Mouse (Mus musculus) stomach, embryonic 15.5 days (tissue): ENCODE data around the gene Myzap. TPM values are rescaled to one million over a fixed set of nuclear protein-coding genes. Genes with fewer than 3 reads are reported as not detected.
A peak's percentile ranks its signal among the peaks of the same experiment; 100 is the strongest.

Source experiments
- ATAC-seq: fragments of 200-750 bp; cut with Nextera tagmentation; 2 replicates; pipeline ENCODE4 v1.8.0; 2017; ENCODE audit warnings: low read depth, moderate number of reproducible peaks, moderate TSS enrichment; ENCODE audit not compliant: insufficient read depth, low FRiP score
- H3K27ac ChIP-seq: fragments of 300-500 bp; sonication (generic); 2 replicates; pipeline ENCODE4 v1.5.1; 2015; ENCODE audit warnings: mild to moderate bottlenecking, inconsistent platforms
- H3K27me3 ChIP-seq: fragments of 300-500 bp; sonication (generic); replicated peaks from 2 replicates; pipeline ENCODE4 v1.6.1; 2015; ENCODE audit warnings: inconsistent platforms
- H3K36me3 ChIP-seq: fragments of 300-500 bp; sonication (generic); 2 replicates; pipeline ENCODE4 v1.6.1; 2015; ENCODE audit warnings: inconsistent platforms
- H3K4me1 ChIP-seq: fragments of 300-500 bp; sonication (generic); 2 replicates; pipeline ENCODE4 v1.6.1; 2015; ENCODE audit warnings: inconsistent platforms
- H3K4me2 ChIP-seq: fragments of 300-500 bp; sonication (generic); 2 replicates; pipeline ENCODE4 v1.6.1; 2015; ENCODE audit warnings: mild to moderate bottlenecking, inconsistent platforms
- H3K4me3 ChIP-seq: fragments of 300-500 bp; sonication (generic); replicated peaks from 2 replicates; pipeline ENCODE4 v1.5.1; 2015; ENCODE audit warnings: inconsistent platforms
- H3K9ac ChIP-seq: fragments of 300-500 bp; sonication (generic); 2 replicates; pipeline ENCODE4 v1.6.1; 2015; ENCODE audit warnings: inconsistent platforms
- H3K9me3 ChIP-seq: fragments of 300-500 bp; sonication (generic); 2 replicates; pipeline ENCODE4 v1.6.1; 2016; ENCODE audit warnings: inconsistent platforms
- WGBS: fragments of 180-500 bp; shearing (Covaris S2); methylation state at CpG from one replicate; pipeline ENCODE4 v1.1.7; 2015; 5-methylcytosine and 5-hydroxymethylcytosine counted together
- polyA plus RNA-seq: library from polyadenylated mRNA; unstranded; fragments of >200 nt; fragmentation: Nextera tagmentation; extraction: Ambion mirVana; gene quantifications from 2 replicates; pipeline ENCODE4 v1.2.1, GENCODE M21; 2015

Gene Myzap
- polyA plus RNA-seq, 1 experiment from 2014 or later, result 11.6 TPM

DNA sequence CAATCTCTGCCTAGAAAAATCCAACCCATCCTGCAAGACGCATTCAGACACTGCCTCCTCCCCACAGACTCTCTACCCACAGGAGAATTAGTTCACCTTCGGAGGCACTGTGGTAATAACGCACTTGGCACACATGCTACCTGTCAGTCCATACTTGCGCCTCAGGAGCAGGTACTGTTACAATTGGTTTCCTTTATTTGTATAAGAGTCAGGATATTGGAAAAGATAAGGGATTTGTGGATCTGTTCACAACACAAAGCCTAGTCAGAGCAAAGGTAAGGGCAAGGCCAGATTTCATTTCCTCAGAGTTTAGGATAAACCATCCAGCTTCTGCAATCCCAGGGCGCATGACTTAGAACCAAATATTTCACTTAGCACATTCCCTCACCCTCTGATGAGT is 56.4 kb downstream of the Myzap start:
- 65% methylated on average over 5 of the region's 5 CpGs for WGBS
- Histone ChIP-seq H3K9me3 (no peaks in the 10 kb centered on the region), H3K27ac (no peak overlapping the region), H3K4me3 (no peak overlapping the region), H3K9ac (no peak overlapping the region), H3K27me3 (no peaks in the 10 kb centered on the region), H3K4me2 (no peak overlapping the region), H3K4me1 (no peaks in the 10 kb centered on the region), H3K36me3 (no peaks in the 10 kb centered on the region)
- no peak for ATAC-seq

- no peaks in the 10 kb centered on the region for H3K27me3 ChIP-seq
- no peak for ATAC-seq
- no peaks in the 10 kb centered on the region for H3K36me3 ChIP-seq
- H3K4me2 ChIP-seq, result no peak overlapping the region
- H3K9me3 ChIP-seq, result no peaks in the 10 kb centered on the region
- 94% methylated on average over 2 of the region's 2 CpGs for WGBS
- H3K27ac ChIP-seq, result no peak overlapping the region
- no peak overlapping the region for H3K4me3 ChIP-seq
- no peak overlapping the region for H3K9ac ChIP-seq
- H3K4me1 ChIP-seq, result no peaks in the 10 kb centered on the region
Measured at GRCm38 (mm10) chr9:71535036-71535435, 57.1 kb downstream of the Myzap start.

- no peaks in the 10 kb centered on the region for H3K36me3 ChIP-seq
- WGBS, result 75% methylated on average over 2 of the region's 2 CpGs
- H3K27me3 ChIP-seq, result no peaks in the 10 kb centered on the region
- H3K9ac ChIP-seq, result no peak overlapping the region
- H3K4me3 ChIP-seq, result no peak overlapping the region
- H3K4me1 ChIP-seq, result no peaks in the 10 kb centered on the region
- H3K4me2 ChIP-seq, result no peak overlapping the region
- H3K27ac ChIP-seq, result no peak overlapping the region
- no peaks in the 10 kb centered on the region for H3K9me3 ChIP-seq
- ATAC-seq, result no peak
Measured at GRCm38 (mm10) chr9:71529960-71530359, 62.2 kb downstream of the Myzap start.

DNA sequence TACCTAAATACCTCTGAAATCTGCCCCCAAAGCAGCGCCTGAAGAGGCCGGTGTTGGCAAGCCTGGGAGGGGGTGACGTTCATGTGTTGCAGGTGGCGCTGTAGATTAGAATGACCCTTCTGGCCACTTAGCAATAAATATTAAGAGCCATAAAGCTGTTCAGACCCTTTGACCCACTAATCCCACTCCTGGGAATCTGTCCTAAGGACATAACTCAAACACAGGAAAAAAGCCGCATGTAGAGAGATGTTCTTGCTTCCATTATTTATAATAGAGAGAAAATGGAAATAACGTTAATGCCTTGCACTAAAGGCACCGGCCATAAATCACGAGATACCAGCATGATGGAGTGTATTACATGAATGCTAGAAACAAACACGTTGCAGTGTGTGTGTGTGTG is 64.7 kb downstream of the Myzap start:
- no peaks in the 10 kb centered on the region for H3K27me3 ChIP-seq
- ATAC-seq, result no peak
- no peaks in the 10 kb centered on the region for H3K9me3 ChIP-seq
- no peaks in the 10 kb centered on the region for H3K36me3 ChIP-seq
- no peak overlapping the region for H3K4me2 ChIP-seq
- H3K4me1 ChIP-seq, result no peaks in the 10 kb centered on the region
- WGBS, result 32% methylated on average over 9 of the region's 9 CpGs
- H3K9ac ChIP-seq, result no peak overlapping the region
- H3K27ac ChIP-seq, result no peak overlapping the region
- H3K4me3 ChIP-seq, result no peak overlapping the region

DNA sequence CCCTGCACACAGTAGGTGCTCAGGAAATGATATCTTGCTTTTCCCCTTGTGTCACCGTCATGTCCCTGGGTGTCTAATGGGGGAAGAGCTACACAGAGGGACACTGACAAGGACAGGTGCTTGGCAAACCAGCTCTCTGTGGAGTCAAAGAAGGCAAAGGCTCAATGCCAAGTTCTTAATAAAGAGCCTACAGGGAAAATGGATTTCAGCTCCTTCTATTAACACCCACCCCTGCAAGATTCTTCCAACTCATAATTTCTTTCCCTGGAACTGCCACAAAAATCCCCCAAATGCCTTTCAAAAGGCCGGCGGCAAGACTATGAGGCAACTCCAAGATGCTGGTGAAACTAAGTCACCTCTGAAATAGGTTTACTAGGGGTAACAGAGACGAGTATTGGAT is 68.3 kb downstream of the Myzap start:
- Histone ChIP-seq H3K27me3 (no peaks in the 10 kb centered on the region), H3K4me2 (no peak overlapping the region), H3K9me3 (no peaks in the 10 kb centered on the region), H3K27ac (no peak overlapping the region), H3K36me3 (no peaks in the 10 kb centered on the region), H3K9ac (no peak overlapping the region), H3K4me3 (no peak overlapping the region), H3K4me1 (no peaks in the 10 kb centered on the region)
- 77% methylated on average over 4 of the region's 4 CpGs for WGBS
- no peak for ATAC-seq

DNA sequence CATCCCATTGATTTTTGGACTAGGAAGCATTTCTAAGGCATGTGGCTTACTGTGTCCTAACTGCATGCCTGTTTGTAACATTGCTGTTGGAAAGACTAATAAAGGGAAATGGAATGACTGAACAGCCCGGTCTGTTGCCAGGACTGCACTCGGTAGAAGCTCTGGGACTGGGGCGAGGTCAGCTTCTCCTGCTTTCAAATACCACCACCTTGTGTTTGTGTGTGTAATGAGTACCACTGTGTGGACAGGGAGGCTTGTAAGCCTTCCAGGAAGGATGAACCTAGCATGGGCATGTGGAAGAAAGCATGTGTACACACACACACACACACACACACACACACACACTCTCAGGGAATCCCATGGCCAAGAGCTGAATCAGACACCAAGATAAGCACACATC is 72.3 kb downstream of the Myzap start:
- Histone ChIP-seq H3K27me3 (no peaks in the 10 kb centered on the region), H3K4me2 (no peak overlapping the region), H3K9me3 (no peaks in the 10 kb centered on the region), H3K36me3 (no peaks in the 10 kb centered on the region), H3K4me3 (no peak overlapping the region), H3K9ac (no peak overlapping the region), H3K27ac (no peak overlapping the region), H3K4me1 (no peaks in the 10 kb centered on the region)
- no peak for ATAC-seq
- WGBS, result 59% methylated on average over 3 of the region's 3 CpGs

DNA sequence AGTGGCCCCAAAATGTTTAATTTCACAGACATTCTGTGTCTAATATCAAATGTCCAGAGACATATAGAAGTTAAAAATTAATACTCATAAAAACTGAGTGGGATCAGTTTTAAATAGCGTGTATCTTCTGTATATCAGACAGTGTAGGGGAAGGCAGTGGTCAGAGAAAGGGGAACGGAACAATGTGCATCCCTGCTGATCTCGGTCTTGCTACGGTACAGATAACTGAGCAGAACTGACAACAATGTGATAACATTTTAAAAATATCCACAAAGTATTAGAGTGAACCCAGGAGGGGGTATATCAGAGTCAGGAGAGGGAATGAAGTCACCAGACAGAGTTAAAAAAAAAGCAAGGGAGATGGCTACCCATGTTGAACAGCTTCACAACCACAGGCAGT is 74.7 kb downstream of the Myzap start:
- H3K9me3 ChIP-seq, result no peaks in the 10 kb centered on the region
- no peak for ATAC-seq
- 90% methylated on average over 4 of the region's 4 CpGs for WGBS
- H3K27ac ChIP-seq, result no peak overlapping the region
- no peak overlapping the region for H3K4me3 ChIP-seq
- H3K4me1 ChIP-seq, result no peaks in the 10 kb centered on the region
- no peak overlapping the region for H3K4me2 ChIP-seq
- no peak overlapping the region for H3K9ac ChIP-seq
- H3K27me3 ChIP-seq, result no peaks in the 10 kb centered on the region
- H3K36me3 ChIP-seq, result no peaks in the 10 kb centered on the region

DNA sequence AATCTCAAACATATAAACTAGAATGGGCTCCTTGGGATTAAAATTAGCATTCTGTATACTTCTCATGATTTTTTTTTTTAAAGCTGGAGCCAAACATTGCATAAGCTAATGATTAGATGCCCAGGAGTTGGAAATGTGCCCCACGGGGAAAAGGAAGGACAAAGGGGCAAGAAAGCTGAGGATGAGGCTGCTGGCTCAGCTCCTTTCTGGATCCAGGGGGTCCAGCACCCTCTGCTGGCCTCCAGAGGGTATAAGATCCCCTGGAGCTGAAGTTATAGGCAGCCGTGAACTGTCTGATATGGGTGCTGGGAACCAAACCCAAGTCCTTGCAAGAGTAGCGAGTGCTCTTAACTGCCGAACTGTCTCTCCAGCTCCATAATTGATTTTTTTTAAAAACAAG is 76.3 kb downstream of the Myzap start:
- Histone ChIP-seq H3K4me1 (no peaks in the 10 kb centered on the region), H3K4me2 (no peak overlapping the region), H3K27ac (no peak overlapping the region), H3K4me3 (no peak overlapping the region), H3K36me3 (no peaks in the 10 kb centered on the region), H3K27me3 (no peaks in the 10 kb centered on the region), H3K9ac (no peak overlapping the region), H3K9me3 (no peaks in the 10 kb centered on the region)
- ATAC-seq, result no peak
- WGBS, result 89% methylated on average over 4 of the region's 4 CpGs

DNA sequence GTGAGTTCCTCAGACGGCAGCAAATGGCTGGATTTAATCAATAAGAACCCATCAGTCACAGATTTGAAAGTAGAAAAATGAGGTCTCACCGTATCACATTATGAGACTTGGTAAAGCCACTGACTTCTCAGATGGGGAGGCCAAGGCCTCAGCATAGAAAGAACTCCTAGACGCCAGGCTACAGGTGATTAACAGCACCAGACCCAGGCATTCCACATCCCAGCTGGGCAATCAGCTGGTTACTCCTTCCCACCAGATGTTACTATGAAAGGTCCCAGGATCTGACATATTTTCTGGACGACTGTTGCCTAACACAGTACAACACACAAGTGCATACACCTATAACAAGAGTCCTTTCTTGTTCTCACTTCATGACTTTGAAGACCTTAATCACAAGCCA is 78.6 kb downstream of the Myzap start:
- H3K4me1 ChIP-seq, result no peaks in the 10 kb centered on the region
- H3K4me2 ChIP-seq, result no peak overlapping the region
- no peak overlapping the region for H3K4me3 ChIP-seq
- no peak overlapping the region for H3K9ac ChIP-seq
- H3K36me3 ChIP-seq, result no peaks in the 10 kb centered on the region
- no peaks in the 10 kb centered on the region for H3K9me3 ChIP-seq
- no peaks in the 10 kb centered on the region for H3K27me3 ChIP-seq
- no peak for ATAC-seq
- 50% methylated on average over 4 of the region's 4 CpGs for WGBS
- H3K27ac ChIP-seq, result no peak overlapping the region

GRCm38 (mm10) chr9:71512899-71513298 is 79.3 kb downstream of the Myzap start:
- H3K27me3 ChIP-seq, result no peaks in the 10 kb centered on the region
- H3K36me3 ChIP-seq, result no peaks in the 10 kb centered on the region
- H3K4me3 ChIP-seq, result no peak overlapping the region
- no peaks in the 10 kb centered on the region for H3K4me1 ChIP-seq
- ATAC-seq, result no peak
- no peaks in the 10 kb centered on the region for H3K9me3 ChIP-seq
- WGBS, result 71% methylated on average over 10 of the region's 10 CpGs
- H3K27ac ChIP-seq, result no peak overlapping the region
- H3K4me2 ChIP-seq, result no peak overlapping the region
- no peak overlapping the region for H3K9ac ChIP-seq

GRCm38 (mm10) chr9:71498391-71499182 is 93.6 kb downstream of the Myzap start:
- Histone ChIP-seq H3K9me3 (no peaks in the 10 kb centered on the region), H3K27me3 (no peaks in the 10 kb centered on the region), H3K9ac (no peak overlapping the region), H3K4me3 (no peak overlapping the region), H3K36me3 (no peaks in the 10 kb centered on the region), H3K4me1 (no peaks in the 10 kb centered on the region), H3K27ac (peak overlapping the region; percentile 40; the same call in 1 of the 2 replicates), H3K4me2 (no peak overlapping the region)
- 39% methylated on average over 10 of the region's 10 CpGs for WGBS
- ATAC-seq, result no peak

DNA sequence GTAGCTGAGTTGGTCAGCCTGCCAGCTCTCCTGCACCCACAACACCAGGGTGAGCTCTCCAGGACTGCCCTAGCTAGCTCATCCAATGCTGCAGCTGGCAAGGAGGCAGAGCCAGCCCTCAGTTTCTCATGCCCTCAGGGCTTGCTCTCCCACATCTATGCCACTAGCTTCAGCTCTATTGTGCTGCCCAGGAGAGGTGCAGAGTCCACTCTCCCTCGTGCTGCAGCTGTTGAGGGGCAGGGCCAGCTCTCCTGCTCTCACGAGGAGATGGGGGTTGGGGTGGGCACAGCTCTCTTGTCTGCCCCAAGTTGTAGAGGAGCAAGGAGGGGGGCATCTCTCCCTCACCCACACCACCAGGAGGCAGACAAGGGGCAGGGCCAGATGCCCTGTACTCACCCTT is 95.5 kb downstream of the Myzap start:
- WGBS, result 33% methylated on average over 2 of the region's 2 CpGs
- Histone ChIP-seq H3K4me3 (no peak overlapping the region), H3K9me3 (no peaks in the 10 kb centered on the region), H3K27ac (no peak overlapping the region), H3K36me3 (no peaks in the 10 kb centered on the region), H3K4me2 (no peak overlapping the region), H3K27me3 (no peaks in the 10 kb centered on the region), H3K9ac (no peak overlapping the region), H3K4me1 (peaks cover 9% of the 10 kb centered on the region; the same call in 1 of the 2 replicates)
- ATAC-seq, result no peak

DNA sequence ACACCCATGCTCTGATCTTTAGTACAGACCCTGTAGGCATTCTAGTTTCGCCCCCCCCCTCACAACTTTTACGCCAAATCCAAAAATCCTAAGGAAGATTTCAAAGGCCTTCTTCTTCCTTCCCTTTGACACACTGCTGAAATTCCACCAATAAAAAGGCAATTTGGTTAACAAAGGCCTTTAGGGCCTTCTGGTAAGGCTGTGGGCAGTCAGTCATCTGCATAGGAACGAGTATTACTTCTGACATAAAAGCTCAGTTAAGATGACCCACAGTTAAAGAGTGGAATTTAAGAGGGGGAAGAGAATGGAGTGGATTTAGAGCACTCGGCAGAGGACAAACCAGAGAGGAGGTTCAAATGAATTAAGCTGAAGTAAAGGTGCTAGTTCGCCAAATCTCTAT is 98.4 kb downstream of the Myzap start:
- H3K4me2 ChIP-seq, result no peak overlapping the region
- ATAC-seq, result no peak
- H3K27me3 ChIP-seq, result no peaks in the 10 kb centered on the region
- no peak overlapping the region for H3K27ac ChIP-seq
- H3K4me1 ChIP-seq, result peaks cover 9% of the 10 kb centered on the region; the same call in 1 of the 2 replicates
- H3K4me3 ChIP-seq, result no peak overlapping the region
- no peaks in the 10 kb centered on the region for H3K9me3 ChIP-seq
- no peaks in the 10 kb centered on the region for H3K36me3 ChIP-seq
- H3K9ac ChIP-seq, result no peak overlapping the region
- 79% methylated on average over 5 of the region's 5 CpGs for WGBS
